Mouse (Mus musculus) heart, embryonic 10.5 days (tissue): ENCODE results near the gene Nr2c2ap. TPM values are rescaled to one million over a fixed set of nuclear protein-coding genes. Genes with fewer than 3 reads are reported as not detected.
A peak's percentile ranks its signal among the peaks of the same experiment; 100 is the strongest.

Experiments used
- DNase-seq: peaks from one replicate; pipeline ENCODE4 v3.0.0-alpha.2; 2017; ENCODE audit warnings: low spot score
- H3K27ac ChIP-seq: fragments of 300-500 bp; sonication (generic); 2 replicates; pipeline ENCODE4 v1.5.1; 2016; ENCODE audit warnings: mild to moderate bottlenecking
- H3K27me3 ChIP-seq: fragments of 300-500 bp; sonication (generic); 2 replicates; pipeline ENCODE4 v1.6.1; 2016; ENCODE audit warnings: mild to moderate bottlenecking; ENCODE audit not compliant: poor library complexity, insufficient read depth, severe bottlenecking
- H3K36me3 ChIP-seq: fragments of 300-500 bp; sonication (generic); 2 replicates; pipeline ENCODE4 v1.6.1; 2016; ENCODE audit warnings: mild to moderate bottlenecking, moderate library complexity
- H3K4me1 ChIP-seq: fragments of 300-500 bp; sonication (generic); 2 replicates; pipeline ENCODE4 v1.6.1; 2016; ENCODE audit warnings: mild to moderate bottlenecking
- H3K4me3 ChIP-seq: fragments of 300-500 bp; sonication (generic); 2 replicates; pipeline ENCODE4 v1.5.1; 2016; ENCODE audit warnings: mild to moderate bottlenecking, moderate library complexity
- H3K9me3 ChIP-seq: fragments of 300-500 bp; sonication (generic); 2 replicates; pipeline ENCODE4 v1.6.1; 2016; ENCODE audit warnings: mild to moderate bottlenecking, moderate library complexity
- WGBS: fragments of 180-500 bp; shearing (Covaris S2); methylation state at CpG from one replicate; pipeline ENCODE4 v1.1.7; 2016; 5-methylcytosine and 5-hydroxymethylcytosine counted together
- polyA plus RNA-seq: library from polyadenylated mRNA; unstranded; fragments of >200 nt; fragmentation: Nextera tagmentation; extraction: Ambion mirVana; gene quantifications from 2 replicates; pipeline ENCODE4 v1.2.1, GENCODE M21; 2016

The Nr2c2ap gene
- polyA plus RNA-seq, 1 experiment from 2014 or later, result 39.6 TPM

- H3K27ac ChIP-seq, result no peak overlapping the region
- 63% methylated on average over 9 of the region's 9 CpGs for WGBS
- H3K4me1 ChIP-seq, result peaks cover 36% of the 10 kb centered on the region
- no peak overlapping the region for H3K4me3 ChIP-seq
- peaks cover 23% of the 10 kb centered on the region for H3K36me3 ChIP-seq
- H3K9me3 ChIP-seq, result no peaks in the 10 kb centered on the region
- no peak for DNase-seq
- peaks cover 7% of the 10 kb centered on the region; the same call in 1 of the 2 replicates for H3K27me3 ChIP-seq
Observed at GRCm38 (mm10) chr8:70129309-70129952, 1.7 kb upstream of the Nr2c2ap start.

GRCm38 (mm10) chr8:70130066-70130465 is 1.1 kb upstream of the Nr2c2ap start:
- WGBS, result 81% methylated on average over 3 of the region's 3 CpGs

GRCm38 (mm10) chr8:70134086-70134485 is 3.0 kb downstream of the Nr2c2ap start:
- no peaks in the 10 kb centered on the region for H3K27me3 ChIP-seq

More at GRCm38 (mm10) chr8:70130066-70130465, 1.1 kb upstream of the Nr2c2ap start:
- Histone ChIP-seq H3K27ac (no peak overlapping the region), H3K4me1 (peaks cover 36% of the 10 kb centered on the region), H3K4me3 (no peak overlapping the region), H3K27me3 (peaks cover under 1% of the 10 kb centered on the region; the same call in 1 of the 2 replicates), H3K9me3 (no peaks in the 10 kb centered on the region), H3K36me3 (peaks cover 29% of the 10 kb centered on the region)
- DNase-seq, result no peak

GRCm38 (mm10) chr8:70134931-70135330 is 3.8 kb downstream of the Nr2c2ap start:
- Histone ChIP-seq H3K27me3 (no peaks in the 10 kb centered on the region), H3K36me3 (peaks cover 50% of the 10 kb centered on the region), H3K27ac (peak overlapping the region; percentile 29; the same call in 1 of the 2 replicates), H3K9me3 (no peaks in the 10 kb centered on the region), H3K4me3 (no peak overlapping the region), H3K4me1 (peaks cover 40% of the 10 kb centered on the region)
- 81% methylated on average over 9 of the region's 9 CpGs for WGBS
- no peak for DNase-seq

More at GRCm38 (mm10) chr8:70134086-70134485, 3.0 kb downstream of the Nr2c2ap start:
- H3K4me1 ChIP-seq, result peaks cover 44% of the 10 kb centered on the region
- DNase-seq, result no peak
- H3K9me3 ChIP-seq, result no peaks in the 10 kb centered on the region
- WGBS, result 92% methylated on average over 5 of the region's 5 CpGs
- H3K27ac ChIP-seq, result no peak overlapping the region
- no peak overlapping the region for H3K4me3 ChIP-seq
- peaks cover 50% of the 10 kb centered on the region for H3K36me3 ChIP-seq

- Histone ChIP-seq H3K36me3 (peaks cover 50% of the 10 kb centered on the region), H3K9me3 (no peaks in the 10 kb centered on the region), H3K4me3 (no peak overlapping the region), H3K27me3 (no peaks in the 10 kb centered on the region), H3K4me1 (peaks cover 42% of the 10 kb centered on the region), H3K27ac (no peak overlapping the region)
- WGBS, result 83% methylated on average over 4 of the region's 4 CpGs
- no peak for DNase-seq
Observed at GRCm38 (mm10) chr8:70136591-70136990, 5.5 kb downstream of the Nr2c2ap start.

- Histone ChIP-seq H3K27me3 (no peaks in the 10 kb centered on the region), H3K9me3 (no peaks in the 10 kb centered on the region), H3K36me3 (peaks cover 51% of the 10 kb centered on the region), H3K4me3 (peak overlapping the region; percentile 91), H3K4me1 (peaks cover 33% of the 10 kb centered on the region), H3K27ac (peak overlapping the region; percentile 88; the same call in 1 of the 2 replicates)
- 75% methylated on average over 4 of the region's 4 CpGs for WGBS
- no peak for DNase-seq
Observed at GRCm38 (mm10) chr8:70137890-70138289, 6.8 kb downstream of the Nr2c2ap start.

- DNase-seq, result peak; percentile 99
- peaks cover 50% of the 10 kb centered on the region for H3K36me3 ChIP-seq
- H3K9me3 ChIP-seq, result no peaks in the 10 kb centered on the region
- peak within 1 kb of the TSS; percentile 91 for H3K4me3 ChIP-seq
- under 1% methylated on average over 46 of the region's 46 CpGs for WGBS
- no peaks in the 10 kb centered on the region for H3K27me3 ChIP-seq
- H3K4me1 ChIP-seq, result peaks cover 23% of the 10 kb centered on the region
- peak within 1 kb of the TSS; percentile 88 for H3K27ac ChIP-seq
Observed at GRCm38 (mm10) chr8:70139026-70139857, 8.1 kb downstream of the Nr2c2ap start, which contains the start of the genes Rfxank, Borcs8 and Mef2b. Gene Rfxank (minus strand): TSS chr8:70139154. Gene Borcs8 (plus strand): TSS chr8:70139499. Gene Mef2b (plus strand): TSS chr8:70139711.

- H3K9me3 ChIP-seq, result no peaks in the 10 kb centered on the region
- H3K4me1 ChIP-seq, result peaks cover 23% of the 10 kb centered on the region
- peak overlapping the region; percentile 91 for H3K4me3 ChIP-seq
- no peaks in the 10 kb centered on the region for H3K27me3 ChIP-seq
- WGBS, result 12% methylated on average over 9 of the region's 9 CpGs
- no peak for DNase-seq
- H3K36me3 ChIP-seq, result peaks cover 50% of the 10 kb centered on the region
- H3K27ac ChIP-seq, result peak overlapping the region; percentile 88
Observed at GRCm38 (mm10) chr8:70139981-70140380, 8.8 kb downstream of the Nr2c2ap start.

GRCm38 (mm10) chr8:70147678-70148607 is 16.8 kb downstream of the Nr2c2ap start:
- peaks cover 42% of the 10 kb centered on the region for H3K36me3 ChIP-seq
- no peak for DNase-seq
- WGBS, result 89% methylated on average over 7 of the region's 7 CpGs
- H3K27me3 ChIP-seq, result peaks cover 27% of the 10 kb centered on the region
- no peak overlapping the region for H3K4me3 ChIP-seq
- no peak overlapping the region for H3K27ac ChIP-seq
- peaks cover 17% of the 10 kb centered on the region for H3K4me1 ChIP-seq
- H3K9me3 ChIP-seq, result no peaks in the 10 kb centered on the region

- no peak for DNase-seq
Observed at GRCm38 (mm10) chr8:70150158-70150557, 19.0 kb downstream of the Nr2c2ap start.

GRCm38 (mm10) chr8:70152537-70153257 is 21.6 kb downstream of the Nr2c2ap start:
- peak; percentile 96 for DNase-seq
- WGBS, result 18% methylated on average over 22 of the region's 22 CpGs
- Histone ChIP-seq H3K36me3 (no peaks in the 10 kb centered on the region), H3K4me1 (peaks cover 21% of the 10 kb centered on the region), H3K27ac (0 out of 2 replicates have a peak overlapping the region, but pooled peaks have one; percentile 6), H3K4me3 (peak overlapping the region; percentile 41), H3K27me3 (peaks cover 66% of the 10 kb centered on the region), H3K9me3 (no peaks in the 10 kb centered on the region)

More at GRCm38 (mm10) chr8:70150158-70150557, 19.0 kb downstream of the Nr2c2ap start:
- WGBS, result 19% methylated on average over 13 of the region's 13 CpGs
- Histone ChIP-seq H3K9me3 (no peaks in the 10 kb centered on the region), H3K4me1 (peaks cover 18% of the 10 kb centered on the region), H3K36me3 (peaks cover 21% of the 10 kb centered on the region), H3K4me3 (peak overlapping the region; percentile 10; the same call in 1 of the 2 replicates), H3K27me3 (peaks cover 40% of the 10 kb centered on the region), H3K27ac (peak overlapping the region; percentile 59; the same call in 1 of the 2 replicates)
